8 mouse cellular contexts compared by ENCODE assay signal in the genomic region with DNA sequence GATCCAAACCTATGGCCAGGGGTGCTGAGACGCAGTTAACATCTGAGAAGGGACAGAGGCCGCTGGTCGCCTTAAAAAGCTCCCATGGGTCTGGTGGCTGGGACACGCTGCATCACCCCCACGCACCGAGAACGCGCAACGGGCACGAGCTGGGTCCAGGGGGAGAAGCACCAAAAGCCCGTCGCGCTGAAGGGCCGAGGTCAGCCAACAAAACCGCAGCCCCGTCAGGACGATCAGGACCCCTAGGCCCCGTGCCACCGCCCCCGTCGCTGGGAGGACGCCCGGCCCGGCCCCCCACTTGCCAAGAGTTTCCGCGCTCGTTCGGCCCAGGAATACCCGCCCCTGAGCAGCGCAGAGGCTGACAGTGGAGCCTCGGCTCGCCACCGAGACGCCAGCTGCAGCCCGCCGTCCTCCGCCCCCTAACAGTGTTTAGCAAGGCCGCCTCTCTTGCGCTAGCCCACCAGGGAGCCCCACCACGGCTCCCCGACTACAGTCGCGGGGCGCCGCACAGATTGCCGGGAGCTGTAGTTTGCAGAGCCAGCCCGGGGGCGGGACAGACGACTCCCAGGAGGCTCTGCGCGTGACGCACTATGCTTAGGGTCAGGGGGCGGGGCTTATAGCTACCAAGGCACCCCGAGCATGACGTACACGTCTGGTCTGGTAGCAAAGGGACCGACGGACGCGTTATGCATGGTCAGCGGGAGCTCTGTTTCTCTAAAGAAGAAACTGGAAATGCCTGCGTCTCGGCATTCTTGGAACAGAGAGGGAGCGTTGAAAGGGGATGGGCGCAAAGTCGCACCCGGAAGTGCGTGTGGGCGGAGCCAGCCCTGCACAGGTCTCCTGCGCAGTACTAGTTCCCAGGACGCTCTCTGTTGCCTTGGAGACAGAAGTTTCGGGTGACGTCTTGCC. TPM values are rescaled to one million over a fixed set of nuclear protein-coding genes. Genes with fewer than 3 reads are reported as not detected.
DNase-seq lines count a peak whose midpoint lies in the region; ATAC-seq lines count a peak whose summit lies in the region.

TSS of gene Mib2 (minus strand) at position 510 of the 909 bp plus-strand sequence.

- DNase-seq in ES-CJ7 (ENCODE audit: low read depth, low spot score) = peak; percentile 98
- peak; percentile 98 for DNase-seq in cerebellum, adult 11 months
- peak; percentile 99 for DNase-seq in forebrain, embryonic 14.5 days (ENCODE audit: low spot score)
- peak; percentile 95 to 97 for DNase-seq in heart, postnatal 14 days
- DNase-seq in layer of hippocampus, adult 11-12 months (ENCODE audit: low spot score) = peak; percentile 99
- peak; percentile 96 to 97 for DNase-seq in lung, adult 18-20 months
- peak; percentile 94 for DNase-seq in testis, postnatal 14 days (ENCODE audit: low spot score)

- WGBS in forebrain, embryonic 14.5 days = under 1% methylated on average over 71 of the region's 73 CpGs
- under 1% methylated on average over 67 of the region's 73 CpGs for WGBS in neural tube, embryonic 15.5 days

- H3K4me3 ChIP-seq in forebrain, embryonic 14.5 days (ENCODE audit: low read depth, low read length) = peak within 1 kb of the TSS; percentile 82
- H3K4me3 ChIP-seq in neural tube, embryonic 15.5 days (replicated peaks) = peak within 1 kb of the TSS; percentile 96

- peak within 1 kb of the TSS; percentile 89 for H3K9ac ChIP-seq in forebrain, embryonic 14.5 days (ENCODE audit: low read length)
- peak within 1 kb of the TSS; percentile 92 for H3K9ac ChIP-seq in neural tube, embryonic 15.5 days (replicated peaks)

- H3K27me3 ChIP-seq in forebrain, embryonic 14.5 days (replicated peaks; ENCODE audit: control insufficient read depth, insufficient read depth, low read length) = no peaks in the 10 kb centered on the region
- H3K27me3 ChIP-seq in neural tube, embryonic 15.5 days (replicated peaks) = peaks cover 2% of the 10 kb centered on the region; the same call in 1 of the 2 replicates

- peaks cover 6% of the 10 kb centered on the region; the same call in 1 of the 2 replicates for H3K4me1 ChIP-seq in forebrain, embryonic 14.5 days (ENCODE audit: control insufficient read depth, insufficient read depth, low read length)
- H3K4me1 ChIP-seq in neural tube, embryonic 15.5 days = peaks cover 20% of the 10 kb centered on the region

- H3K36me3 ChIP-seq in forebrain, embryonic 14.5 days (ENCODE audit: control insufficient read depth, insufficient read depth, low read length) = no peaks in the 10 kb centered on the region
- H3K36me3 ChIP-seq in neural tube, embryonic 15.5 days = peaks cover 15% of the 10 kb centered on the region

- peak within 1 kb of the TSS; percentile 78 for H3K27ac ChIP-seq in forebrain, embryonic 14.5 days (ENCODE audit: low read depth, low read length)
- peak within 1 kb of the TSS; percentile 90 for H3K27ac ChIP-seq in neural tube, embryonic 15.5 days (replicated peaks)

- H3K9me3 ChIP-seq in forebrain, embryonic 14.5 days (replicated peaks; ENCODE audit: control insufficient read depth, low read length) = no peaks in the 10 kb centered on the region
- no peaks in the 10 kb centered on the region for H3K9me3 ChIP-seq in neural tube, embryonic 15.5 days (replicated peaks)

- ATAC-seq in forebrain, embryonic 14.5 days = peak; percentile 99
- peak; percentile 99 for ATAC-seq in neural tube, embryonic 15.5 days (ENCODE audit: low FRiP score)

- intact Hi-C loops in heart, postnatal 14 days (cut with DNase I) = loop anchor here (5.0 kb wide), 1 partner anchor 42 kb away; no protein-coding TSS in a partner anchor

- H3K4me2 ChIP-seq in forebrain, embryonic 14.5 days (ENCODE audit: low read length) = peak within 1 kb of the TSS; percentile 61
- H3K4me2 ChIP-seq in neural tube, embryonic 15.5 days = peak within 1 kb of the TSS; percentile 87

RNA-seq across cellular contexts. Expression of gene Mib2, which starts in this region (rescaled TPM):
- polyA plus RNA-seq in forebrain, embryonic 14.5 days (2014; fragmentation: Nextera tagmentation; extraction: Ambion mirVana) = 25.2 and 34.5 TPM in 2 replicates
- 10 to 100 TPM; 22.4 to 24.9 TPM for total RNA-seq in heart, postnatal 14 days (2021)
- 48.6 and 54.7 TPM in 2 replicates for polyA plus RNA-seq in neural tube, embryonic 15.5 days (2015; fragmentation: Nextera tagmentation; extraction: Ambion mirVana)

Comparison
In these comparisons a context has a peak if more than half of its experiments do, and no peak if none do; other contexts are left out.
1. Peak in every context shown above with its lines: DNase-seq, ATAC-seq, H3K4me3 ChIP-seq and H3K27ac ChIP-seq.